Mouse (Mus musculus): Measurements from ENCODE around the gene Cdh23.

The Cdh23 gene

GRCm38 (mm10) chr10:60399449-60399848 is 296.8 kb downstream of the Cdh23 start, which contains the start of gene Gm17455:
Gm17455 (plus strand) TSS chr10:60399726.
- DNase-seq (ENCODE audit: low spot score) = no peak

- no peak for DNase-seq (ENCODE audit: low spot score)
Observed at GRCm38 (mm10) chr10:60398051-60398814, 298.1 kb downstream of the Cdh23 start.

- DNase-seq (ENCODE audit: low spot score) = no peak
Observed at GRCm38 (mm10) chr10:60395605-60396004, 300.7 kb downstream of the Cdh23 start.

GRCm38 (mm10) chr10:60394936-60395335 is 301.4 kb downstream of the Cdh23 start:
- no peak for DNase-seq (ENCODE audit: low spot score)

- DNase-seq (ENCODE audit: low spot score) = no peak
Observed at GRCm38 (mm10) chr10:60391661-60392060, 304.6 kb downstream of the Cdh23 start.

- no peak for DNase-seq (ENCODE audit: low spot score)
Observed at GRCm38 (mm10) chr10:60390904-60391420, 305.3 kb downstream of the Cdh23 start.

GRCm38 (mm10) chr10:60390177-60390903 is 305.9 kb downstream of the Cdh23 start:
- no peak for DNase-seq (ENCODE audit: low spot score)

- DNase-seq (ENCODE audit: low spot score) = no peak
Observed at GRCm38 (mm10) chr10:60389447-60389865, 306.8 kb downstream of the Cdh23 start.

- DNase-seq (ENCODE audit: low spot score) = no peak
Observed at GRCm38 (mm10) chr10:60388332-60388731, 308.0 kb downstream of the Cdh23 start.

GRCm38 (mm10) chr10:60381142-60381925 is 315.0 kb downstream of the Cdh23 start:
- DNase-seq (ENCODE audit: low spot score) = no peak

GRCm38 (mm10) chr10:60380229-60380628 is 316.1 kb downstream of the Cdh23 start:
- DNase-seq (ENCODE audit: low spot score) = no peak

GRCm38 (mm10) chr10:60379419-60379957 is 316.8 kb downstream of the Cdh23 start:
- no peak for DNase-seq (ENCODE audit: low spot score)

GRCm38 (mm10) chr10:60376704-60377103 is 319.6 kb downstream of the Cdh23 start:
- DNase-seq (ENCODE audit: low spot score) = no peak

- DNase-seq (ENCODE audit: low spot score) = no peak
Observed at GRCm38 (mm10) chr10:60373937-60374578, 322.2 kb downstream of the Cdh23 start.

GRCm38 (mm10) chr10:60373543-60373936 is 322.8 kb downstream of the Cdh23 start:
- DNase-seq (ENCODE audit: low spot score) = no peak

GRCm38 (mm10) chr10:60371596-60372386 is 324.5 kb downstream of the Cdh23 start:
- no peak for DNase-seq (ENCODE audit: low spot score)

- no peak for DNase-seq (ENCODE audit: low spot score)
Observed at GRCm38 (mm10) chr10:60370601-60371061, 325.7 kb downstream of the Cdh23 start.

- no peak for DNase-seq (ENCODE audit: low spot score)
Observed at GRCm38 (mm10) chr10:60370098-60370497, 326.2 kb downstream of the Cdh23 start.

- no peak for DNase-seq (ENCODE audit: low spot score)
Observed at GRCm38 (mm10) chr10:60369405-60369804, 326.9 kb downstream of the Cdh23 start.

- no peak for DNase-seq (ENCODE audit: low spot score)
Observed at GRCm38 (mm10) chr10:60367904-60368303, 328.4 kb downstream of the Cdh23 start.
